Mouse (Mus musculus): ENCODE results near the gene Gm5431.
A peak's percentile ranks its signal among the peaks of the same experiment; 100 is the strongest.
"Not testable (repeated sequence)": the region's sequence is repeated elsewhere in the genome, so short reads cannot be mapped to it uniquely, and the experiment has no call there.

The Gm5431 gene

DNA sequence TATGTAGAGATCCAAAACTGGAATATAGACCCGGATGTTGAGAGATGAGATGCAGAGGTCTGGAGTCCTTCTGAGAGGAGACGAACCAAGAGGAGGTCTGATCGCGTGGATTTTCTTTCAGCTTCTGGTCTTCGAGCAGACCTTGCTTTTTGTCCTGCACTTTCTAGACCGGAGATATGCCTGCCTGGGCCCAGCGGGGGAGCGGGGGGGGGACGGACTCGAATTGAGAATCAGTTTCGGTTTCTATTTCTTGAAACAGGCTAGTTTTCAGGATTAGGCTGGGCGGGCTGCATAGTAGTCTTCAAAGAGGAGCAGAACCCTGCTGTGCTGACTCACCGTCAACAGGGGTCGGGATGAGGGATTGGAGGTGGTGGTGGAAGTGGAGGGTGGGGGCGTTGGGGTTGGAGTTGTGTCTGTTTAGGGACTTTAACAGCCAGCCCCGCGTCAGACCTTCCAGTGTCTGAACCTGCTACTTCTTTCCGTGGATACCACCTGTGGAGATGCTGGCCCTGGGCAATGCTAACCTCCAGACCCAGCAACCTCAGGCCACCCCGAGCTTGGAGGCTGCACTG lies 30.7 kb downstream of the Gm5431 start, which contains the start of gene Irgm1:
Irgm1 (minus strand) TSS at position 483 of the 572 bp plus-strand sequence.
- peak; percentile 68 for DNase-seq (ENCODE audit: low spot score in 2 of 2)

DNA sequence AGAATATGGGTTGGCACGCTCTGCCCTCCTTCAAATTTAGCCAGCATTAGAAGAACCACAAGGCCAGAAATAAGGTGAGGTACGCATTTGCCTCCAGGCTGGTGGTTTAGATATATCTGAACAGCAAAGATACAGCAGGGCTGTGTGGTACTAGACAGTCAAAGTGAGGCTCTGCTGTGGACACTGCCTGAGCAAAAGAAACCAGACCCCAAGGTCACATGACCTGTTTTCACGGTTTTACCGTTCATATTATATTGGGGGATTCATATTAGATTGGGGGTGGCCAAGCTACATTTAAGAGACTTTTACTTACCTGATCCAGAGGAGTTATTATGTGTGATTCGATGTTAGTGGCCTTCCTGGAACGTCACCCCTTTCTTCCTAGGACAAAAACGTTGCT lies 31.2 kb downstream of the Gm5431 start:
- peak in 1 of 2 experiments; percentile 15 for DNase-seq (ENCODE audit: low spot score in 2 of 2)

DNA sequence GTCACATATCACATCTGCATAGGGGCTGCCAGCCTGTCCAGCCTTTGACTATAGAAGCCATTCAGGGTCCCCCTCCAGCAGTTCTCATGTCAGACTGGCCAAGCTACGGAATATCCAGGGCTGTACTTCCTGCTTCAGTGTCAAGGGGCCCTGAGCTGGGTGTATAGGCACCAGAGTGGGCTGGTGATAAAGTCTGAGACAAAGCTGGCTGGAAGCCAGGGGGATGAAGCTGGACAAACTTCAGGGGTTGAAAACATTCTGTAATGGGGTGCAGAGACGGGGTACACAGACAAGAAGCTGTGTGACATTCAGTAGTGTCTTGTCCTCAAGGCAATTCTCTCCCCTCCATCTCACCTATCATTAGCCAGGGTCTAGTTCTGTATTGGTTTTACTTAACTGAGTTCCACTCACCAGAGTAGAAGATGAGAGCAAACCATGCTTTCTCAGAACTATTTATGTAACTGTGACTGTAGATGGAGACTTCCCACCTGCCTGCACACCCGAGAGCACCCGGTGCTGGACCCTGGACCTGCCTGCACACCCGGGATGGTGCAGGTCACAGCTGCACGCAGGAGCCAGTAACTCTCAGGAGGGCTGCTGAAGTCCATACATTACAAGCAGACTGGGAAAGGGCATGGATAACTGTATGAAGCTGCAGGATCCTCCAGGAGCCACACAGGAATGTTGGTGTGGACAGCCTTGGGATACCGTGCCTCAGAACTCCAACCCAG lies 32.5 kb downstream of the Gm5431 start:
- DNase-seq (ENCODE audit: low spot score in 2 of 2) = peak in 1 of 2 experiments; percentile 19

- no peak for DNase-seq (ENCODE audit: low spot score in 2 of 2)
Measured at GRCm38 (mm10) chr11:48866481-48866880, 35.5 kb downstream of the Gm5431 start.

GRCm38 (mm10) chr11:48863808-48864207 lies 38.2 kb downstream of the Gm5431 start:
- DNase-seq (ENCODE audit: low spot score in 2 of 2) = no peak

DNA sequence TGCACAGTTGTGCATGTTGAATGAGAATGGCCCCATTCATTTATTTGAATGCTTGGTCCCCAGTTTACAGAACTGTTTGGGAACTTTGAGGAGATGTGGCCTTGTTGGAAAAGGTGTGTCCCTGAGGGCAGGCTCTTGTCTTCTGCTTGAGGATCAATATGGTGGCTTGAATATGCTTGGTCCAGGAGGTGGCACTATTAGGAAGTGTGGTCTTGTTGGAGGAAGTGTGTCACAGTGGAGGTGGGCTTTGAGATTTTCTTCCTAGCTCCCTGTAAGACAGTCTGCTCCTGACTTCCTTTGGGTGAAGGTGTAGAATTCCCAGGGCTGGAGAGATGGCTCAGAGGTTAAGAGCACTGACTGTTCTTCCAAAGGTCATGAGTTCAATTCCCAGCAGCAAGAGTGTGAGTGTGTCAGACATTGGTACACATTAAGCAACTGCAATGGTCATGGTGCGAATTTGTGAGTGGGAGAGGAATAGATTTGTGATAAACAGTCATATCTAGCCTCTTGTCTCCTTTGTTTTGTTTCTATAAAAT lies 39.2 kb downstream of the Gm5431 start:
- no peak for DNase-seq (ENCODE audit: low spot score in 2 of 2)

DNA sequence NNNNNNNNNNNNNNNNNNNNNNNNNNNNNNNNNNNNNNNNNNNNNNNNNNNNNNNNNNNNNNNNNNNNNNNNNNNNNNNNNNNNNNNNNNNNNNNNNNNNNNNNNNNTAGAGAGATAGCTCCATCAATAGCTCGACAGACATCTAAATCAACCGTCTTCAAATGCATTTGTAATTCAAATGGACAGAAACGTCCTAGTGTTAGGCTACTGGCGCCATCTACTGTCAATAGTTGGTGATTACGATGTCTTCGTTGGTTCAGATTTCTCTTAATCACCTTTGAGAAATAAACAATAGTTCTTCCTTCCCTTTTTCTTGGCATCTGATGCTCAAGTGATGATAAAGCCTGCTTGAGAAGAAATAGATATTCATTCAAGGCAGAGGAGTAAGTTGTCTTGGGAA lies 43.0 kb downstream of the Gm5431 start:
- DNase-seq (ENCODE audit: low spot score in 2 of 2) = peak in 1 of 2 experiments; percentile 64

DNA sequence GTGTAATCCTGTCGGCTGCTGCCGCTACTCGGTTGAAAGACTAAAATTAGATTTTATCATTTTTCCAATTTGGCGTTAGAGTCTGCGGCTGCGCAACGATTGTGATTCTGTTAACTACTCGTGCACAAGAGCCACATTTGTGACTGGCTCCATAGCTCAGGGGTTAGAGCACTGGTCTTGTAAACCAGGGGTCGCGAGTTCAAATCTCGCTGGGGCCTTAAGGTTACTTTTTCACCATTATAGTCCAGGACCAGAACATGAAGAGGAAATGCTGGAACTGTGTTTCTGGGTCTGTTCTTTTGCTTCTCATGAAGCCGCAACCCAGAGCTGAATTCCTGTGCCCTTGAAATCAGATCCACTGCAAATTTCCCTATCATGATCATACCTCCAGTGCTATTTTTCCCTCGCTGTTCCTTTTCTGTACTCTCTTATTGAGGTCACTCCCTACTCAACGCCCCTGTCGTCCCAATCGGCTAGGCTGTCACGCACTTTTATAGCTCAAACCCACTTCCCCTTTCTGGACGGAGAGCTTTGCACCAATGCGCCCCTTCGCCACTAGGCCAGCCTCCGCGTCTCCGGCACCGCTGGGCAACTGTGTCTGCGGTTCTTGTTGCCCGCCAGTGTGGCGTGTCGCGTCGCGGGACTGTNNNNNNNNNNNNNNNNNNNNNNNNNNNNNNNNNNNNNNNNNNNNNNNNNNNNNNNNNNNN lies 48.4 kb downstream of the Gm5431 start:
- DNase-seq (ENCODE audit: low spot score in 2 of 2) = peak; percentile 78 to 85

DNA sequence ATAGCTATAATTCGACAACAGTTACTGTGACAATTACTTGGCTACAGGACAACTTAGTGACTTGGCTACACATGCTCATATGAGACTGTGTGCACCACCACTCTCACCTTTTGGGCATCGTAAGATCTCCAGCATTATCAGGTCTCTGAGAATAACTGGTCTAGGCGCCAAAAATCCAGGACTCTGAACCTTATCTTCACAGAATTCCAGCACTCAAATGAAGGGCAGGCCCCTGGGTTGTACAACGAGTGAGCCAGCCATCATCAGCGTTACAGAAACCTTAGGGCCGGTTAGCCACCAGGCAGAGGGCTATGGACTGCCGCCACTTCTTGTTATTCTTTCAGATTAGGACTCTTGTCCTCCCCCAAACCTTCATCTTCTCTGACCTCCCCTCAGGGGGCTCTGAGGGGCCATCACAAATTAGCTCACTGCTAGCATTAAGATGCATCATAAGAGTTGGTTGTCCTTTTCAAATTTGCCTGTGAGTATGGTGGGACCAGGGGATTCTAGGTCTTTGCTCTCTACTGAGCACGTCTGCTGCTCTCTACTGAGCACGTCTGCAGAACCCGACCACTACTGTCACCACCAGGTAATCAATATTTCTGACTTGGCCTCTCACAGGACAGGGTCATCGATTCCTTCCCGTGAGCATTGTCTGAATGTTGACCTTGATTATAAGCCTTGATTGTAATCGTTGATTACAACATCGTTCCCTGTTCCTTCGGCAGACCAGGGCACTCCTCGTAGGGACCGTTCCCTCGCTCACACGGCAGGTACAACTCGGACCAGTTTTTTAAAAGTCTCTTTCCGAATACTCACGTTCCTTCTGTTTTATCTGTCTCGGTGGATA lies 49.2 kb downstream of the Gm5431 start:
- DNase-seq (ENCODE audit: low spot score in 2 of 2) = no peak

DNA sequence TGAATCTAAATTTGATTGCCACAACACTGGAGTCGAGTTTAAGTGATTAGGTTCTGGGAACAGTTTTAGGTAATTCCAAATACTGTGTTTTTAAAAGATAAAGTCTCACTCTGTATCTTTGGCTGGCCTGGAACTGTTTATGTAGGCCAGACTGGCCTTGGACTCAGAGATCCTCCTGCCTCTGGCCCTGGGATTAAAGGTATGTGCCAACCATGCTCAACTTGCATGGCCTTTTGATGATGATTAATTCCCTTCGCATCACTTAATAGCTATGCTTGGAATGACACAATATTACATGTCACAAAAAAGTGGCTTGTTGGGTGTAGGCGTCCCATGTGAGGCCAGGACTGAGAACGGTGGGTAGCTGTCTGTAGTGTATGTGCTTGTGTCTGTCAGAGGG lies 49.8 kb downstream of the Gm5431 start:
- DNase-seq (ENCODE audit: low spot score in 2 of 2) = no peak

- DNase-seq (ENCODE audit: low spot score in 2 of 2) = no peak
Measured at GRCm38 (mm10) chr11:48851270-48851995, 50.6 kb downstream of the Gm5431 start.

- DNase-seq (ENCODE audit: low spot score in 2 of 2) = no peak
Measured at GRCm38 (mm10) chr11:48850240-48850639, 51.8 kb downstream of the Gm5431 start.

GRCm38 (mm10) chr11:48846881-48847280 lies 55.1 kb downstream of the Gm5431 start:
- no peak for DNase-seq (ENCODE audit: low spot score in 2 of 2)

DNA sequence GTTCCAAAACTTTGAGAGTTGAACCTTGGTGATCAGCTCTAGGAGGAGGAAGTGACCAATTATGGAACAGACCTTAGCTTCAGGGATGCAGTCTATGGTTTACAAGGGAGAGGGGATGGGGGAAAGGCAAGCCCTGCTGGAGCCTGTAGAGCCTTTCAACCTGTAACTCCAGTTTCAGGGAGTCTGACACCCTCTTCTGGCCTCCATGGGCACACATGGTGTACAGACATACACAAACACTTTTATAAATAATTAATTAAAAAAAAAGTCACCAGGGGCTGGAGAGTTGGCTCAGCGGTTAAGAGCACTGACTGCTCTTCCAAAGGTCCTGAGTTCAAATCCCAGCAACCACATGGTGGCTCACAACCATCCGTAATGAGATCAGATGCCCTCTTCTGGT lies 55.7 kb downstream of the Gm5431 start:
- not testable (repeated sequence) for DNase-seq (ENCODE audit: low spot score in 2 of 2)

GRCm38 (mm10) chr11:48845244-48845815 lies 56.7 kb downstream of the Gm5431 start:
- DNase-seq (ENCODE audit: low spot score in 2 of 2) = no peak

- DNase-seq (ENCODE audit: low spot score in 2 of 2) = no peak
Measured at GRCm38 (mm10) chr11:48844309-48844708, 57.7 kb downstream of the Gm5431 start.

- DNase-seq (ENCODE audit: low spot score in 2 of 2) = no peak
Measured at GRCm38 (mm10) chr11:48843202-48843601, 58.8 kb downstream of the Gm5431 start.

DNA sequence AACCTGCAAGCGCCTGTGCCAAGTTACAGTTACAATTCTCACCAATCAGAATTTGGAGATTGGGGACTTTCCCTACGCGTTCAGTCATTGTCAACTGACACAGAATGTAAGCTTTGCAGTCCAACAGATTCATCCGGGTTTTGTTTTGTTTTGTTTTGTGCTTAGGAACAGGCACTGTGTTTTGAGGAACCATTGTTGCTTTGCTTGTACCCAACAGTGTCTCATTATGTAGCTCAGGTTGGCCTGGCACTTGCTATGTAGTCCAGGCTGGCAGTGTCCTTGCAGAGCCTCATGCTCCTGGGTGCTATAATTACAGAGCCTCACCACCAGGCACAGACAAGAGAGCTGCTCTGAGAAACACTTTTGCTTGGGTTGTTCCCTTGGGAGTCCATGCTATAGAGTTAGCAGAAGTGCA lies 59.6 kb downstream of the Gm5431 start:
- no peak for DNase-seq (ENCODE audit: low spot score in 2 of 2)

- DNase-seq (ENCODE audit: low spot score in 2 of 2) = no peak
Measured at GRCm38 (mm10) chr11:48841213-48841612, 60.8 kb downstream of the Gm5431 start.

DNA sequence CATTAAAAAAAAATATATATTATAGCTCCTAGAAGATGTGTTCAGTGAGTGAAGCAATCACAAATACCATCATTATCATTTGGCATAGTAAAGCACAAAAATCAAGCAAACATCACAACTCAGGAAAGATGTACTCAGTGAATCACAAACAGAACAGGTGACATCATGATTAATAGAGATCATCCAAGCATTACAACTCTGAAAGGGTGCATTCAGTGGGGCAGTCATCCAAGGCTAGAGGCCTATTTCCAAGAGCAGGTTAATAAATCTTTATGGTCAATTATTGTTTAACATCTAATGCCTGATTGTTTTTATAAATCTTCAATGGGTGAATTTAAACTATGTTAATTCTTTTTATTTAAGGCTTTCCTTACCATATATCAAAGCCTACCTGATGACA lies 61.2 kb downstream of the Gm5431 start:
- no peak for DNase-seq (ENCODE audit: low spot score in 2 of 2)

Data from thymus, postnatal 10 days (tissue).